Mouse (Mus musculus) urinary bladder, postnatal 14 days (tissue): Measurements from ENCODE around the gene Mfsd10.
"Not testable (repeated sequence)": the region's sequence is repeated elsewhere in the genome, so short reads cannot be mapped to it uniquely, and the experiment has no call there.

ENCODE experiments used
- DNase-seq: peaks from one replicate; pipeline ENCODE4 v3.0.0; 2021; ENCODE audit warnings: low spot score

Gene Mfsd10

DNA sequence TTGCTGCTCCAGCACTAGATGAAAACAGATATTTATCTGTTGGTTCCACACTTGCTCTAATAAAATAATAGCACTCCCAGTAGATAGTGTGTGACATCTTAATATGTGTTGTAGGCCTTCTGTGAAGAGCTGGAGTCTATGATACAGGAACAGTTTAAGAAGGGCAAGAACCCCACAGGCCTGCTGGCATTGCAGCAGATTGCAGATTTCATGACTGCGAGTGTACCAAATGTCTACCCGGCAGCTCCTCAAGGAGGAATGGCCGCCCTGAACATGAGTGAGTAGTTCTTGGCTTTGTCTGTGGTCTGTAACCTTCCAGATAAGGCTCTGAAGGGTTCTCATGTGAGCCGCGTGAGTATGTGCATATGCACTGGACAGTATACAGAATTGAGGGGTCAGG is 32.4 kb downstream of the Mfsd10 start:
- no peak for DNase-seq

DNA sequence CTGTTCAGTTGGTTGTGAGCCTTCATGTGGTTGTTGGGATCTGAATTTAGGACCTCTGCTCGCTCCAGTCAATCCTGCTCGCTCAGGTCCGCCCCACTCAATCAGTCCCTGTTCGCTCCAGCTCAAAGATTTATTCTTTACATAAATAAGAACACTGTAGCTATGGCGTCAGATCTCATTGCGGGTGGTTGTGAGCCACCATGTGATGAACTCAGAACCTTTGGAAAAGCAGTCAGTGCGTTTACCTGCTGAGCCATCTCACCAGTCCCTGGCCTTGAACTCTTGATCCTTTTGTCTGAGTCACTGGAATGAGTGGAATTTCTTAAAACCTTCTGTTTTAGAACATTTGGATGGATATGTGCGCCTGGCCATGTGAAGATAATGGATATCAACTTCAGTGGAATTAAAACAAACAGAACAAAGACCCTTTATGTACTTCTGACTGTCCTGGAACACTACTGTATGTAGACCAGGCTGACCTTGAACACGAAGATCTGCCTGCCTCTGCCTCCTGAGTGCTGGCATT is 43.7 kb downstream of the Mfsd10 start:
- DNase-seq: no peak

DNA sequence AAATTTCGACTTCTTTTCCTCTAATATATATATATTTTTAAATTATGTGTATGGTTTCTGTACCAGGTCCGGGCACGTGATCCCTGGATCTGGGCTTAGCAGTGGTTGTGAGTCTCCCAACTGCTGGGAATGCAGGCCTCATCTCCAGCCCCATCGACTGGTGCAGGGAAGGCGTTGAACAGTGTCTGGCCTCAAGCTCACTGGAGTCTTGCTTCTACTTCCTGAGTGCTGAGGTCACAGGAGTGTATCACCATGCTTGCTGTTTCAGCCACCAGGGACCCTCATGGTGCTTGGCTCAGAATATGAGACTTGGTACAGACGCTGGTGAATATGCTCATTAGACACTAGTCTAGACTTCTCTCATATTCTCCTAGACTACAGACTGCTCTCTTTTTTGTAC is 44.3 kb downstream of the Mfsd10 start:
- DNase-seq: no peak

DNA sequence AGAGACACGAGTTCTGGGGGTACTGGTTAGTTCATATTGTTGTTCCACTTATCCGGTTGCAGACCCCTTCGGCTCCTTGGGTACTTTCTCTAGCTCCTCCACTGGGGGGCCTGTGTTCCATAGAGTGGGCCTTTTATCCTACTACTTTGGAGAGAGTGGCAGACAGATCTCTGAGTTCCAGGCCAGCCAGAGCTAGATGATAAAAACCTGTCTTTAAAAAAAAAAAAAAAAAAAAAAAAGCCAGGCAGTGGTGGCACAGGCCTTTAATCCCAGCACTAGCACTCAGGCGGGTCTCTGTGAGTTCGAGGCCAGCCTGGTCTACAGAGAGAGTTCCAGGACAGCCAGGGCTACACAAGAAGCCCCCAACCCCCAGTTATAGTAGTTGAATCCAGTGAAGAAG is 44.8 kb downstream of the Mfsd10 start:
- not testable (repeated sequence) for DNase-seq

- no peak for DNase-seq
Observed at GRCm38 (mm10) chr5:34591388-34592004, 45.5 kb downstream of the Mfsd10 start.

DNA sequence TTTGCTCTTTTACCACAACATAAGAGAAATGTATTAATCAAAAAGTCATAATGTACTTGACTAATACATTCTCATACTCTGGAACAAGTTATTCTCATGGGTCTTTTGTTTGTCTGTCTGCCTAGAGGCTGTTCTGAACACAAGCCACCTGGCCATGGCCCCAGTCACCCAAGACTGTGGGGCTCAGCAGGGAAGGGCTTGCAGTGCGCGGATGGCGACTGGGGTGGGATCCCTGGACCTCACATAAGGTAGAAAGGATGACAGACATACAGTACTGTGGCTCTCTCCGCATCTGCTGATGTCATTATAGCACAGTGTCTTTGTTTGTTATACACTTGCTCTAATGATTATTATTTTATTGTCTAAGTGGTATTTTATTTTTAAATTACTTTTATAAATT is 46.3 kb downstream of the Mfsd10 start:
- no peak for DNase-seq

DNA sequence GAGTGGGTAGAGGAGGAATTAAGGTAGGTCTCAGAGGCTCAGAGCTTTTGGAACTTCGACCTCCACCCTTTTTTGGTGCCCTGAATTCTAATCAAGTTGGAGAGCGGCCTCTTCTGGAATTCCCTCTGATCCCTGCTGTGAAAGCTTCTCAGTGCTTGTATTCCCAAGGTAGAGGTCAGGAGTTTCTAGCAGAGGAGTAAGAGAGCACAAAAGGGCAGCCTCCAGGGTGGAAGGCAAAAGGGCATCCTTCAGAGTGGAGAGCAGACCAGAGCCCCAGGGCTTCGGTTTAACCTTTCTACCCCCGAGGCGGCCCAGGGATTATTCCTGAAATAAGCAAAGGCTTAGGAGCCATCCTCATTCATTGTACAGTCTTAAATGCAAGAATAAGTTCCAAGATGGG is 47.0 kb downstream of the Mfsd10 start:
- DNase-seq: no peak

GRCm38 (mm10) chr5:34587881-34588280 is 49.1 kb downstream of the Mfsd10 start:
- no peak for DNase-seq

DNA sequence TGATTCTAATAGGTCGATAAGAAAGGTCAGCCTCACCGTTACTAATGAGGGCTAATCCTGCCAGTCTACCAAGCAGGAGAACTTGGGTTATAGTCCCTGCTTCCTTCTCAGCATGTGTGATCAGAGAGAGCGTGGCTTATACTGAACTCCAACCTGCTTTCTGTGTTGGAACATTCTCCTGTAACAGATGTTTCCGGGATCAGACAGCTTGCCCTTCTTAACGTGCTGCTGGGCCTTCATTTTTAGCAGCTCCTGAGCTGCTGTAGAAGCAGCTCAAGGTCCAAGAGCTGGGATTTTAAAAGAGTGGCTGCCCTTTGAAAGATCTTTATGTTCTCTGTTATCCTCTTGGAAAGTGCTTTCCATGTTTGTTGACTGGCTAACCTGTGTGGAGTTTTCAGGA is 51.8 kb downstream of the Mfsd10 start:
- DNase-seq: no peak
